Mouse (Mus musculus): ENCODE data around the gene Gm49333. TPM values are rescaled to one million over a fixed set of nuclear protein-coding genes. Genes with fewer than 3 reads are reported as not detected.

Gm49333 gene
- polyA plus RNA-seq, 1 experiment from 2014 or later = not detected

GRCm38 (mm10) chr16:20692241-20692965, 81.0 kb downstream of the Gm49333 start:
- Histone ChIP-seq H3K4me1 (replicated peaks) (peaks cover 37% of the 10 kb centered on the region), H3K4me2 (peak overlapping the region; percentile 86), H3K9me3 (replicated peaks) (no peaks in the 10 kb centered on the region), H3K27ac (ENCODE audit: poor library complexity, severe bottlenecking) (no peak overlapping the region), H3K9ac (no peak overlapping the region), H3K36me3 (peaks cover 51% of the 10 kb centered on the region), H3K4me3 (0 out of 2 replicates have a peak overlapping the region, but pooled peaks have one; percentile 6), H3K27me3 (replicated peaks) (0 out of 2 replicates have a peak, but pooled peaks cover 5% of the 10 kb centered on the region)
- 46% methylated on average over 16 of the region's 16 CpGs for WGBS
- no peak for ATAC-seq (ENCODE audit: insufficient number of reproducible peaks, low FRiP score)

GRCm38 (mm10) chr16:20693111-20693701, 81.8 kb downstream of the Gm49333 start, which contains the start of gene Fam131a:
Gene Fam131a (plus strand): TSS chr16:20693241.
- peaks cover 43% of the 10 kb centered on the region for H3K36me3 ChIP-seq
- H3K27ac ChIP-seq (ENCODE audit: poor library complexity, severe bottlenecking) = peak within 1 kb of the TSS; percentile 80
- 0 out of 2 replicates have a peak, but pooled peaks cover 5% of the 10 kb centered on the region for H3K27me3 ChIP-seq (replicated peaks)
- peak within 1 kb of the TSS; percentile 62 for H3K4me3 ChIP-seq
- peak within 1 kb of the TSS; percentile 86 for H3K4me2 ChIP-seq
- no peaks in the 10 kb centered on the region for H3K9me3 ChIP-seq (replicated peaks)
- H3K9ac ChIP-seq = peak within 1 kb of the TSS; percentile 74
- peaks cover 37% of the 10 kb centered on the region for H3K4me1 ChIP-seq (replicated peaks)
- ATAC-seq (ENCODE audit: insufficient number of reproducible peaks, low FRiP score) = peak; percentile 91
- under 1% methylated on average over 37 of the region's 37 CpGs for WGBS

- Histone ChIP-seq H3K36me3 (peaks cover 28% of the 10 kb centered on the region), H3K4me1 (replicated peaks) (peaks cover 37% of the 10 kb centered on the region), H3K27me3 (replicated peaks) (0 out of 2 replicates have a peak, but pooled peaks cover 5% of the 10 kb centered on the region), H3K4me3 (no peak overlapping the region), H3K27ac (ENCODE audit: poor library complexity, severe bottlenecking) (peak overlapping the region; percentile 6; the same call in 1 of the 2 replicates), H3K4me2 (0 out of 2 replicates have a peak overlapping the region, but pooled peaks have one; percentile 72), H3K9ac (no peak overlapping the region), H3K9me3 (replicated peaks) (no peaks in the 10 kb centered on the region)
- no peak for ATAC-seq (ENCODE audit: insufficient number of reproducible peaks, low FRiP score)
- 69% methylated on average over 8 of the region's 8 CpGs for WGBS
Measured at GRCm38 (mm10) chr16:20694781-20695180, 83.4 kb downstream of the Gm49333 start.

MicroRNAs encoded within 50 kb of the gene (microRNA counts, 519-probe panel; counts per million panel counts)
- microRNA mmu-miR-1224 = 4,212 counts per million, percentile 37 among the panel's probes with 10 or more counts

Small RNA genes within 50 kb of the gene (microRNA-seq; reads per million reads assigned to microRNA genes)
- not detected for gene Mir1224

Other genes starting within 250 kb of the Gm49333 start
- 86.0 and 94.9 TPM in 2 replicates for gene Abcc5, start 185.2 kb upstream of the Gm49333 start, polyA plus RNA-seq (2016; fragmentation: Nextera tagmentation; extraction: Ambion mirVana)
- gene Eif2b5, start 112.8 kb upstream of the Gm49333 start, polyA plus RNA-seq (2016; fragmentation: Nextera tagmentation; extraction: Ambion mirVana) = 89.6 and 94.4 TPM in 2 replicates
- gene Dvl3, start 94.6 kb upstream of the Gm49333 start, polyA plus RNA-seq (2016; fragmentation: Nextera tagmentation; extraction: Ambion mirVana) = 31.1 and 34.1 TPM in 2 replicates
- gene Ap2m1, start 76.1 kb upstream of the Gm49333 start, polyA plus RNA-seq (2016; fragmentation: Nextera tagmentation; extraction: Ambion mirVana) = 487 and 490 TPM in 2 replicates
- 55.2 and 55.4 TPM in 2 replicates for gene Abcf3, start 63.0 kb upstream of the Gm49333 start, polyA plus RNA-seq (2016; fragmentation: Nextera tagmentation; extraction: Ambion mirVana)
- gene Vwa5b2, start 22.1 kb upstream of the Gm49333 start, polyA plus RNA-seq (2016; fragmentation: Nextera tagmentation; extraction: Ambion mirVana) = 0.43 and 0.53 TPM in 2 replicates
- 16.3 and 20.1 TPM in 2 replicates for gene Eef1akmt4, start within 50 bp of the Gm49333 start, polyA plus RNA-seq (2016; fragmentation: Nextera tagmentation; extraction: Ambion mirVana)
- gene Alg3, start 125 bp downstream of the Gm49333 start, polyA plus RNA-seq (2016; fragmentation: Nextera tagmentation; extraction: Ambion mirVana) = 31.7 and 32.4 TPM in 2 replicates
- gene Camk2n2, start 9.7 kb downstream of the Gm49333 start, polyA plus RNA-seq (2016; fragmentation: Nextera tagmentation; extraction: Ambion mirVana) = 0.43 and 0.58 TPM in 2 replicates
- 0.55 and 1.2 TPM in 2 replicates for gene Ece2, start 18.2 kb downstream of the Gm49333 start, polyA plus RNA-seq (2016; fragmentation: Nextera tagmentation; extraction: Ambion mirVana)
- 286 and 288 TPM in 2 replicates for gene Psmd2, start 40.0 kb downstream of the Gm49333 start, polyA plus RNA-seq (2016; fragmentation: Nextera tagmentation; extraction: Ambion mirVana)
- 169 and 179 TPM in 2 replicates for gene Eif4g1, start 56.7 kb downstream of the Gm49333 start, polyA plus RNA-seq (2016; fragmentation: Nextera tagmentation; extraction: Ambion mirVana)
- gene Fam131a, start 81.6 kb downstream of the Gm49333 start, polyA plus RNA-seq (2016; fragmentation: Nextera tagmentation; extraction: Ambion mirVana) = 4.0 and 5.2 TPM in 2 replicates
- 45.0 and 50.5 TPM in 2 replicates for gene Polr2h, start 106.1 kb downstream of the Gm49333 start, polyA plus RNA-seq (2016; fragmentation: Nextera tagmentation; extraction: Ambion mirVana)
- gene Clcn2, start 106.1 kb downstream of the Gm49333 start, polyA plus RNA-seq (2016; fragmentation: Nextera tagmentation; extraction: Ambion mirVana) = 6.2 and 7.0 TPM in 2 replicates
- 0.54 and 0.94 TPM in 2 replicates for gene Chrd, start 121.5 kb downstream of the Gm49333 start, polyA plus RNA-seq (2016; fragmentation: Nextera tagmentation; extraction: Ambion mirVana)
- 0.14 and 0.22 TPM in 2 replicates for gene Thpo, start 122.9 kb downstream of the Gm49333 start, polyA plus RNA-seq (2016; fragmentation: Nextera tagmentation; extraction: Ambion mirVana)